Mouse (Mus musculus): ENCODE data around the gene Pign. TPM values are rescaled to one million over a fixed set of nuclear protein-coding genes. Genes with fewer than 3 reads are reported as not detected.

Pign gene
- polyA plus RNA-seq, 1 experiment from 2014 or later = 10.5 TPM

DNA sequence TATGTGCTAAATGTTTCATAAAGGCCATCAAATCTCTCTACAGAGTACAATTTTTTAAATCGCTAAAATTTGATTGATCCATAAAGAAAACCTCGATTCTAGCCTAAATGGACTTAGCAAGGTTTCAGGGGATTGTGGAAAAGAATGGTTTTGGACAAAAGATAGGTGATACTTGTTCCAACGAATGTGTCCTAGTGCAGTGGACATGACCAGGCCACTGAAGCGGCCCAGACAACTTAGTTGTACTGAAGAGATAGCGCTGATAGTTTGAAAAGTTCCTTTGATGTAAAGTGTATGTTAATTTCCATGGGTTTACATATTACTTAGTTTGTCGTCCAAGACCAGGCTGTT lies 682 bp downstream of the Pign start:
- Histone ChIP-seq H3K9me3 (no peaks in the 10 kb centered on the region), H3K9ac (peak overlapping the region; percentile 84), H3K4me1 (peaks cover 37% of the 10 kb centered on the region), H3K27ac (replicated peaks) (peak overlapping the region; percentile 84), H3K27me3 (replicated peaks) (no peaks in the 10 kb centered on the region), H3K4me2 (peak overlapping the region; percentile 69), H3K4me3 (peak overlapping the region; percentile 99), H3K36me3 (peaks cover 3% of the 10 kb centered on the region; the same call in 1 of the 2 replicates)
- WGBS = 8% methylated on average over 6 of the region's 6 CpGs
- no peak for ATAC-seq (ENCODE audit: extremely low read depth, insufficient number of reproducible peaks, low FRiP score, low TSS enrichment)

DNA sequence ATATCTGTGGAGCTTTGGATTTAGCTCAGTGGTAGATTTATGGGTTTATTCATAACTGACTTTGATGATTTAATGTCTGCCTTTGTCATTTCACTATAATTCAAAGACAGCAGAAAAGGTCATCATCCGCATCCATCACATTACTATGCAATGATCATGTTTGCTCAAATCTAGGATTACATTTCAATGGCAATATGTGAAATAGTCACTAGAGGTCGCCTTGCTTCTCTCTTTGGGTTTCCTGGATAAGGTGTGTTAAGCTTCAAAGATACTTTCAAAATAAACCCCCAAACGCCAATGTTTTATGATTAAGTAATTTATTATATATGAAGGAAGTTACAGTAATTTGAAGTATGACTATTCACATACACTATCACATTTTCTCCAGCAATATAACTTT lies 3.5 kb downstream of the Pign start:
- Histone ChIP-seq H3K9ac (no peak overlapping the region), H3K27ac (replicated peaks) (no peak overlapping the region), H3K27me3 (replicated peaks) (no peaks in the 10 kb centered on the region), H3K4me1 (peaks cover 17% of the 10 kb centered on the region), H3K9me3 (no peaks in the 10 kb centered on the region), H3K4me2 (no peak overlapping the region), H3K4me3 (no peak overlapping the region), H3K36me3 (peaks cover 24% of the 10 kb centered on the region)
- ATAC-seq (ENCODE audit: extremely low read depth, insufficient number of reproducible peaks, low FRiP score, low TSS enrichment) = no peak
- WGBS = 18% methylated on average over 3 of the region's 3 CpGs

DNA sequence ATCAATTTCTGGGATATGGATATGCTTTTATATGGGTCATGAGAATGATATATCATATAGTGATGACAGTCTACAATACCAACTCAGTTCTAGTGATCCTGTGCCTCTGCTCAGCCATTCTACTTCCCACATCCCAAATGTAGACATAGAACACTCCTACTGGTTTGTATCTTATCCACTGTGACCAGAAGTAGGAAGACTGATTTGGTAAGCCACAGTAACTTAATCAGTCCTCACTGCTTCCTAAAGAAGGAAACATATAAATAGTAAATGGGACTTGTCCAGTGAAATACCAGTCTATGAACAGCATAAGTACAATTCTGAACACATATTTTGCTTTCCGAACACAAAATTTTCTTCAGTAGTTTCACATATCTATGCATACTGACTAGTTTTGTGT lies 9.5 kb downstream of the Pign start:
- ATAC-seq (ENCODE audit: extremely low read depth, insufficient number of reproducible peaks, low FRiP score, low TSS enrichment) = no peak

DNA sequence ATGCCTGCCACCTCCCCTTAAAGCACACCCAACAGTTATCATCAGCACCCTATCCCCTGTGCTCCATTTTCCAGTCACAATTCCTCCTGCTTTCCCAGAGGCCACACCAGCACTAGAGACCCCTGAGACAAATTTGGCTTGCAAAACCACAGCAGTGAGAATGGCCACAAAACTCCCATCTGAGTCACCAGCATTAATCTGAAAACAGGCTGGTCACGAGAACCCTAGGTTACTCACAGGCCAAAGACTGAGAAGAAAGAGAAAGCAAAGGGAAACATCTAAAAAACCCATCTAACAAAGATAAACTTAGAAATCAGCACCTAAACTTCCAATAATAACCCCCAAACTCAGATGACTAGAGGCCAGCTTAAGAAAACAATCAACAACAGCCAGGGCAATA lies 12.8 kb downstream of the Pign start:
- no peak overlapping the region for H3K4me2 ChIP-seq
- no peak overlapping the region for H3K9ac ChIP-seq
- H3K27me3 ChIP-seq (replicated peaks) = no peaks in the 10 kb centered on the region
- no peaks in the 10 kb centered on the region for H3K9me3 ChIP-seq
- no peak overlapping the region for H3K27ac ChIP-seq (replicated peaks)
- WGBS = 100% methylated on average over 1 of the region's 1 CpGs
- ATAC-seq (ENCODE audit: extremely low read depth, insufficient number of reproducible peaks, low FRiP score, low TSS enrichment) = no peak
- no peaks in the 10 kb centered on the region for H3K4me1 ChIP-seq
- no peak overlapping the region for H3K4me3 ChIP-seq
- peaks cover 42% of the 10 kb centered on the region for H3K36me3 ChIP-seq

More for the DNA sequence above, 9.5 kb downstream of the Pign start:
- Histone ChIP-seq H3K4me2 (no peak overlapping the region), H3K4me1 (no peaks in the 10 kb centered on the region), H3K9ac (no peak overlapping the region), H3K27ac (replicated peaks) (no peak overlapping the region), H3K9me3 (no peaks in the 10 kb centered on the region), H3K36me3 (peaks cover 44% of the 10 kb centered on the region), H3K27me3 (replicated peaks) (no peaks in the 10 kb centered on the region), H3K4me3 (no peak overlapping the region)
- 91% methylated on average over 1 of the region's 1 CpGs for WGBS

DNA sequence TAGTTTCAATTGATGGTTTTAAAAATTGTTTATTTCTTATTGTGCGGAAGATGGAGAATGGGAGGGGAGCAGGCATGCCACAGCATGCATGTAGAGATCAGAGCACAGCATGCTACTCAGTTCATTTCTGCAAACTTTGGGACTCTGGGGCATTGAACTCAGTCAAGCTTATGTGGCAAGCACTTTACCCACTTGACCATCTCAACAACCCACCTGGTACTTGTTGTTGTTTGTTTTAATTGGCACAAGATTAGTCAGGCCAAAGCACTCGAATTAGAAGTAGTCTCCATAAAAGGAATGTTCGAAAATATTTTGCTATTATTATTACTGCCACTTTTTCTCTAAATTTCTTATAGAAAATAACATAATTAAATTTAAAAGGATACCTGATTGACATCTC lies 19.4 kb downstream of the Pign start:
- Histone ChIP-seq H3K4me1 (no peaks in the 10 kb centered on the region; the same call in 1 of the 2 replicates), H3K9ac (no peak overlapping the region), H3K27me3 (replicated peaks) (no peaks in the 10 kb centered on the region), H3K27ac (replicated peaks) (no peak overlapping the region), H3K36me3 (peaks cover 56% of the 10 kb centered on the region), H3K9me3 (no peaks in the 10 kb centered on the region), H3K4me2 (no peak overlapping the region), H3K4me3 (no peak overlapping the region)
- no peak for ATAC-seq (ENCODE audit: extremely low read depth, insufficient number of reproducible peaks, low FRiP score, low TSS enrichment)
- 80% methylated on average over 3 of the region's 3 CpGs for WGBS

DNA sequence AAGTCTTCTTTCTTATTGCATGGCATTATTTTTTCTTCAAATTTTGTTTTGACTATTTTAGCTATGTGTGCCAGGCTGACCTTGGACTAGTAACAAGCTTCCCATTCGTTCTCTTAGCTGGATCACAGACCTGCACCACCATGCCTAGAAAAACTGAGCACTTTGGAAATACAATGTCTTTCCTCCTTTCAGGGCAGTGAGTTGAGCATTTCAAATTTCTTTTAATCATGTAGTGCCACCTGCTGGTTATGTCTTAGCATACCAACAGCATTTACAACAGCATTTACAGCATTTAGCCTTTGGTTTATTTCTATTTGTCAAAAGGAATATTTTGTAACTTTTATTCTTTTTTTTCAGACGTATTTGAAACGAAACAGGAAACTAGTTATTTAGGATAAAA lies 33.0 kb downstream of the Pign start:
- ATAC-seq (ENCODE audit: extremely low read depth, insufficient number of reproducible peaks, low FRiP score, low TSS enrichment) = no peak
- no peak overlapping the region for H3K9ac ChIP-seq
- 32% methylated on average over 3 of the region's 3 CpGs for WGBS

DNA sequence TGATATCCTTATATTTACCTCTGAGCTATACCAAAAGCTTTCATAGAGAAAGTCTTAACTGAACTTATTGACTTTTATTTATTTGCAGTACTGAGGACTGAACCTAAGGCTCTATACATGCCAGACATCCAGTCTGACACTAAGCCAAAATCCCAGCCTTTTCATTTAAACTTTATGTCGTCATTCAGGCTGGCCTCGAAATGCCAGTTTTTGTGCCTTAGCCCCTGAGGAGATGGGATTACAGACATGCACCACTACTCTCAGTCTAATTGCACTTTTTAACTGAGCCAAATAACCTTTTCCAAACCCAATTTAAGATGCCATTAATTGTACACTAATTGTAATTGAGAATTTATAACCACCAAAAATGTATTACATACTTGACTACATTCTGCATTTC lies 73.8 kb downstream of the Pign start:
- no peak overlapping the region for H3K4me2 ChIP-seq
- peaks cover 30% of the 10 kb centered on the region for H3K36me3 ChIP-seq
- no peaks in the 10 kb centered on the region for H3K4me1 ChIP-seq
- H3K27me3 ChIP-seq (replicated peaks) = no peaks in the 10 kb centered on the region
- H3K27ac ChIP-seq (replicated peaks) = no peak overlapping the region
- ATAC-seq (ENCODE audit: extremely low read depth, insufficient number of reproducible peaks, low FRiP score, low TSS enrichment) = no peak
- no peak overlapping the region for H3K4me3 ChIP-seq
- H3K9me3 ChIP-seq = no peaks in the 10 kb centered on the region
- 88% methylated on average over 2 of the region's 2 CpGs for WGBS
- no peak overlapping the region for H3K9ac ChIP-seq

More for the DNA sequence above, 33.0 kb downstream of the Pign start:
- no peaks in the 10 kb centered on the region for H3K4me1 ChIP-seq
- H3K4me2 ChIP-seq = no peak overlapping the region
- no peaks in the 10 kb centered on the region for H3K9me3 ChIP-seq
- no peaks in the 10 kb centered on the region for H3K27me3 ChIP-seq (replicated peaks)
- H3K27ac ChIP-seq (replicated peaks) = no peak overlapping the region
- peaks cover 15% of the 10 kb centered on the region for H3K36me3 ChIP-seq
- no peak overlapping the region for H3K4me3 ChIP-seq

DNA sequence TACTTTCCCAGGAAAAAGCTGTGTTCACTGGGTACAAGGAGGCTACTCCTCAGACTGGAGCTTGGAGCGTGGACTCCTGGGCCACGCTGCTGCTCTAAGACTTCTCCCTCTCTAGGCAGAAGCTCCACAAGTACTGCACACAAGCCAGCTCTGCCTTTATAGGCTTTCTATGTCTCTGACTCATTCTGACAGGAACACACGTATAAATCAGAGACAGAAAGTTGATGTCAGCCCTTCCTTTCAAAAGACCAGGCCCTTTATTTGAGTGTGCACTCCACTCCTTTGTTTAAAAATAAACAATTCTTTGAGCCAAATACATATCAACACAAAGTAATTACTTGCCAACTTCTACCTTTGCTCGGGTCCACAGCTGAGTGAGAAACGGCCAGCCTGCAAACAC lies 74.8 kb downstream of the Pign start:
- H3K9ac ChIP-seq = no peak overlapping the region
- no peaks in the 10 kb centered on the region for H3K9me3 ChIP-seq
- H3K4me3 ChIP-seq = no peak overlapping the region
- peaks cover 38% of the 10 kb centered on the region for H3K36me3 ChIP-seq
- H3K27me3 ChIP-seq (replicated peaks) = no peaks in the 10 kb centered on the region
- ATAC-seq (ENCODE audit: extremely low read depth, insufficient number of reproducible peaks, low FRiP score, low TSS enrichment) = no peak
- no peaks in the 10 kb centered on the region for H3K4me1 ChIP-seq
- H3K4me2 ChIP-seq = no peak overlapping the region
- WGBS = 84% methylated on average over 5 of the region's 5 CpGs
- H3K27ac ChIP-seq (replicated peaks) = no peak overlapping the region

DNA sequence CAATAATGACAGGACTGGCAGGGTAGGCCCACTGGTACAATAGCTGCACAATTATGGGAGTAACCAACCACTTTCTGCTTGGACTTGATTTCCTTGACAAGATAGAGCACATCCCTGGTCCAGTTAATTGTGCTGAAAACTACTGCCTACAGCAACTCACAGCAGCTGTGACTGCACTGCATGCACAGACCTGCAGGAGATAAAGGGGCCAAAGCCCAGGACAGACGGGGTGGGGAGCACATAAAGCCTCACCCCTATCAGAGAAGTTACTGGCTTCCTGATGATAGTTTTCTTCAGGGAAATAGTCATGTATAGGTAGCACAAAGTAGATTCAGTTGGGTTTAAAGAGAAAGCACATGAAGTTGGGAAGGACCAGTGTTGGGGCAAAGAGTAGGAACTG lies 80.7 kb downstream of the Pign start:
- no peak for ATAC-seq (ENCODE audit: extremely low read depth, insufficient number of reproducible peaks, low FRiP score, low TSS enrichment)
- Histone ChIP-seq H3K4me1 (no peaks in the 10 kb centered on the region), H3K9ac (no peak overlapping the region), H3K4me3 (no peak overlapping the region), H3K4me2 (no peak overlapping the region), H3K9me3 (no peaks in the 10 kb centered on the region), H3K27me3 (replicated peaks) (no peaks in the 10 kb centered on the region), H3K27ac (replicated peaks) (no peak overlapping the region), H3K36me3 (peaks cover 62% of the 10 kb centered on the region)
- 75% methylated on average over 1 of the region's 1 CpGs for WGBS

DNA sequence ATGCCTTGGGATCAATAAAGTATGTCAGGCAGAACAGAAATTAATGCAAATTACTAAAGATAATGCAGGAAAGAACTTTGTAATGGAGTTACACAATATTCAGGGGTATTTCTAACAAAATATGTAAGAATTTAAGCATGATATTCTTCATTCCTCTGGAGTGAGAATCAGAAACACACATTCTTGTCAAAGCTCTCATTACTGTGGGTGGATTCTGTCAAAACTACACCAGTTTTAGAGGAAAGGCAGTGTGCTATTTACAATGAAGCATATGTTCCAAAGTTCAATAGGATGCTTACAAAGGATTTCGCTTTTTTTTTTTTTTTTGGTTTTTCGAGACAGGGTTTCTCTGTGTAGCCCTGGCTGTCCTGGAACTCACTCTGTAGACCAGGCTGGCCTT lies 82.6 kb downstream of the Pign start:
- Histone ChIP-seq H3K9ac (no peak overlapping the region), H3K4me2 (no peak overlapping the region), H3K27me3 (replicated peaks) (no peaks in the 10 kb centered on the region), H3K4me3 (no peak overlapping the region), H3K4me1 (no peaks in the 10 kb centered on the region), H3K27ac (replicated peaks) (no peak overlapping the region), H3K9me3 (no peaks in the 10 kb centered on the region), H3K36me3 (peaks cover 64% of the 10 kb centered on the region)
- ATAC-seq (ENCODE audit: extremely low read depth, insufficient number of reproducible peaks, low FRiP score, low TSS enrichment) = no peak
- 72% methylated on average over 2 of the region's 2 CpGs for WGBS

DNA sequence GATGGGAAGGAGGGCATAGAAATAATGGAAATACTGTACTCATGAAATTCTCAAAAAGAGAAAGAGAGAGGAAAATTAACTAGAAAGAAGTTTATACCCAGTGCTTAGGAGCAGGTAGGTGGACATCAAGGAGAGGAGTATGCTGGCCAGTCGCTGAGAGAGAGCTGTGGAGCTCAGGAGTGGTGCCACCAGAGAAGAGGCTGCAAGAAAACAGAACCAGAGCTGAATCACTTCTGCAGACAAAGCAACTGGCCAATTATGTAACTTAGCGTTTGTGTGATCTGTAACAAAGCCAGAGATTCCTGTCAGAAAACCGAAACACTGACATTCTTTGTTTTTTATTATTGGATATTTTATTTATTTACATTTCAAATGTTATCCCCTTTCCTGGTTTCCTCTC lies 97.4 kb downstream of the Pign start:
- Histone ChIP-seq H3K36me3 (peaks cover 31% of the 10 kb centered on the region), H3K9ac (no peak overlapping the region), H3K4me1 (no peaks in the 10 kb centered on the region), H3K9me3 (no peaks in the 10 kb centered on the region), H3K4me3 (no peak overlapping the region), H3K4me2 (no peak overlapping the region), H3K27ac (replicated peaks) (no peak overlapping the region), H3K27me3 (replicated peaks) (no peaks in the 10 kb centered on the region)
- WGBS = 81% methylated on average over 3 of the region's 3 CpGs
- ATAC-seq (ENCODE audit: extremely low read depth, insufficient number of reproducible peaks, low FRiP score, low TSS enrichment) = no peak

DNA sequence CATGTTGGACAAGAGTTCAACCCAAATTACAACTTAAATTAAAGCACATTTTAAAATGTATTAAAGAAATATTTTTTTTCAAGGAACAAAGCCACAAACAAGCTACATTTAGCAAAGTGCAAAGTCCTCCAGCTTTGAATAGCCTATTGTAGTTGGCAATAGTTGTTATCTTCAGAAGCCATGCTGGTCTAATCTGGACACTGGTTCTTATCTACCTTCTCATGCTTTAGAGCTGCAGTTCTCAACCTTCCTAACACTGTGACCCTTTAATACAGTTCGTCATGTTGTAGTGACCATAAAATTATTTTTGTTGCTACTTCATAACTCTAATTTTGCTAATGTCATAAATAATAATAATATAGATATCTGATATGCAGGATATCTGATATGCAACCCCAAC lies 99.2 kb downstream of the Pign start:
- Histone ChIP-seq H3K4me1 (no peaks in the 10 kb centered on the region), H3K9ac (no peak overlapping the region), H3K27ac (replicated peaks) (no peak overlapping the region), H3K4me2 (no peak overlapping the region), H3K27me3 (replicated peaks) (no peaks in the 10 kb centered on the region), H3K9me3 (no peaks in the 10 kb centered on the region), H3K4me3 (no peak overlapping the region), H3K36me3 (peaks cover 35% of the 10 kb centered on the region)
- ATAC-seq (ENCODE audit: extremely low read depth, insufficient number of reproducible peaks, low FRiP score, low TSS enrichment) = no peak
- WGBS = 62% methylated on average over 1 of the region's 1 CpGs

DNA sequence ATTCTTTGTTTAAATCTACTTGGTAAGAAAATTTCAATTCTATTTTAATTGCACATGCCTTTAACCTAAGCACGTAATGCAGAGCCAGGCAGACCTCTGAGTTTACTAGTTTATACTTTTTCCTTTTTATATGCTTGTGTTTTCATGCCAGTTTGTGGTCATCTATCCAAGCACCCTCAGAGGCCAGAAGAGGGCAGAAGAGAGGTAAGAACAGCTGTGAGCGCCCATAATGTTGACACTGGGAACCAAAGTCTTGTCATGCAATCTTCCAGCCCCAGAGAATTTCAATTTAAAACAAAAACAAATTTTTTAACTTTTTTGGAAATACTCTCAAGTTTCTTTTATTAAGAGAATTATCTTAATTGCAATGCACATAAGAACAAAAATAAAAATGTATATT lies 99.7 kb downstream of the Pign start:
- Histone ChIP-seq H3K9ac (no peak overlapping the region), H3K27me3 (replicated peaks) (no peaks in the 10 kb centered on the region), H3K4me2 (no peak overlapping the region), H3K4me1 (no peaks in the 10 kb centered on the region), H3K27ac (replicated peaks) (no peak overlapping the region), H3K4me3 (no peak overlapping the region), H3K36me3 (peaks cover 35% of the 10 kb centered on the region), H3K9me3 (no peaks in the 10 kb centered on the region)
- WGBS = 90% methylated on average over 2 of the region's 2 CpGs
- ATAC-seq (ENCODE audit: extremely low read depth, insufficient number of reproducible peaks, low FRiP score, low TSS enrichment) = no peak
